Mouse (Mus musculus): ENCODE data around the gene Thsd4. TPM values are rescaled to one million over a fixed set of nuclear protein-coding genes. Genes with fewer than 3 reads are reported as not detected.
A peak's percentile ranks its signal among the peaks of the same experiment; 100 is the strongest.

Thsd4 gene
- polyA plus RNA-seq, 1 experiment from 2014 or later, result 5.1 TPM

GRCm38 (mm10) chr9:60020444-60020843 lies 501.4 kb downstream of the Thsd4 start:
- H3K4me3 ChIP-seq (ENCODE audit: low read depth, low read length), result no peak overlapping the region
- ATAC-seq (ENCODE audit: low FRiP score) (no peak), DNase-seq (ENCODE audit: low spot score) (no peak)
- no peak overlapping the region for H3K27ac ChIP-seq (ENCODE audit: low read depth, low read length)
- H3K4me2 ChIP-seq (replicated peaks; ENCODE audit: low read depth, low read length), result no peak overlapping the region
- 25% methylated on average over 1 of the region's 1 CpGs for WGBS
- no peaks in the 10 kb centered on the region for H3K36me3 ChIP-seq (ENCODE audit: control insufficient read depth, insufficient read depth, low read length)
- no peaks in the 10 kb centered on the region for H3K9me3 ChIP-seq (ENCODE audit: control insufficient read depth, low read length)
- no peak overlapping the region for H3K9ac ChIP-seq (ENCODE audit: low read depth, low read length)
- H3K4me1 ChIP-seq (replicated peaks; ENCODE audit: control insufficient read depth, insufficient read depth, low read length), result peaks cover 3% of the 10 kb centered on the region; the same call in 1 of the 2 replicates
- no peaks in the 10 kb centered on the region for H3K27me3 ChIP-seq (ENCODE audit: control insufficient read depth, insufficient read depth, low read length)

GRCm38 (mm10) chr9:60010285-60010684 lies 511.6 kb downstream of the Thsd4 start:
- Histone ChIP-seq H3K9me3 (ENCODE audit: control insufficient read depth, low read length) (no peaks in the 10 kb centered on the region), H3K4me2 (replicated peaks; ENCODE audit: low read depth, low read length) (no peak overlapping the region), H3K4me3 (ENCODE audit: low read depth, low read length) (no peak overlapping the region), H3K4me1 (replicated peaks; ENCODE audit: control insufficient read depth, insufficient read depth, low read length) (no peaks in the 10 kb centered on the region), H3K27me3 (ENCODE audit: control insufficient read depth, insufficient read depth, low read length) (no peaks in the 10 kb centered on the region), H3K9ac (ENCODE audit: low read depth, low read length) (no peak overlapping the region), H3K27ac (ENCODE audit: low read depth, low read length) (no peak overlapping the region), H3K36me3 (ENCODE audit: control insufficient read depth, insufficient read depth, low read length) (no peaks in the 10 kb centered on the region)
- DNase-seq (ENCODE audit: low spot score) (no peak), ATAC-seq (ENCODE audit: low FRiP score) (no peak)
- 62% methylated on average over 1 of the region's 1 CpGs for WGBS

- ATAC-seq (ENCODE audit: low FRiP score), result no peak
- no peak for DNase-seq (ENCODE audit: low spot score)
- Histone ChIP-seq H3K4me3 (ENCODE audit: low read depth, low read length) (no peak overlapping the region), H3K27ac (ENCODE audit: low read depth, low read length) (no peak overlapping the region), H3K4me2 (replicated peaks; ENCODE audit: low read depth, low read length) (no peak overlapping the region), H3K4me1 (replicated peaks; ENCODE audit: control insufficient read depth, insufficient read depth, low read length) (no peaks in the 10 kb centered on the region), H3K36me3 (ENCODE audit: control insufficient read depth, insufficient read depth, low read length) (no peaks in the 10 kb centered on the region), H3K27me3 (ENCODE audit: control insufficient read depth, insufficient read depth, low read length) (no peaks in the 10 kb centered on the region), H3K9ac (ENCODE audit: low read depth, low read length) (no peak overlapping the region), H3K9me3 (ENCODE audit: control insufficient read depth, low read length) (no peaks in the 10 kb centered on the region)
- 72% methylated on average over 7 of the region's 7 CpGs for WGBS
Observed at GRCm38 (mm10) chr9:60008936-60009335, 512.9 kb downstream of the Thsd4 start.

- Histone ChIP-seq H3K4me1 (replicated peaks; ENCODE audit: control insufficient read depth, insufficient read depth, low read length) (no peaks in the 10 kb centered on the region), H3K27ac (ENCODE audit: low read depth, low read length) (no peak overlapping the region), H3K4me3 (ENCODE audit: low read depth, low read length) (no peak overlapping the region), H3K9ac (ENCODE audit: low read depth, low read length) (no peak overlapping the region), H3K36me3 (ENCODE audit: control insufficient read depth, insufficient read depth, low read length) (no peaks in the 10 kb centered on the region), H3K9me3 (ENCODE audit: control insufficient read depth, low read length) (no peaks in the 10 kb centered on the region), H3K27me3 (ENCODE audit: control insufficient read depth, insufficient read depth, low read length) (no peaks in the 10 kb centered on the region), H3K4me2 (replicated peaks; ENCODE audit: low read depth, low read length) (no peak overlapping the region)
- WGBS, result 90% methylated on average over 8 of the region's 8 CpGs
- no peak for DNase-seq (ENCODE audit: low spot score)
- no peak for ATAC-seq (ENCODE audit: low FRiP score)
Observed at GRCm38 (mm10) chr9:60002323-60002722, 519.5 kb downstream of the Thsd4 start.

- Histone ChIP-seq H3K9ac (ENCODE audit: low read depth, low read length) (no peak overlapping the region), H3K36me3 (ENCODE audit: control insufficient read depth, insufficient read depth, low read length) (no peaks in the 10 kb centered on the region), H3K9me3 (ENCODE audit: control insufficient read depth, low read length) (no peaks in the 10 kb centered on the region), H3K4me1 (replicated peaks; ENCODE audit: control insufficient read depth, insufficient read depth, low read length) (no peaks in the 10 kb centered on the region), H3K4me3 (ENCODE audit: low read depth, low read length) (no peak overlapping the region), H3K27ac (ENCODE audit: low read depth, low read length) (no peak overlapping the region), H3K27me3 (ENCODE audit: control insufficient read depth, insufficient read depth, low read length) (no peaks in the 10 kb centered on the region), H3K4me2 (replicated peaks; ENCODE audit: low read depth, low read length) (no peak overlapping the region)
- ATAC-seq (ENCODE audit: low FRiP score) (no peak), DNase-seq (ENCODE audit: low spot score) (no peak)
- 82% methylated on average over 3 of the region's 3 CpGs for WGBS
Observed at GRCm38 (mm10) chr9:60001444-60001843, 520.4 kb downstream of the Thsd4 start.

- DNase-seq (ENCODE audit: low spot score) (no peak), ATAC-seq (ENCODE audit: low FRiP score) (no peak)
- WGBS, result 93% methylated on average over 4 of the region's 4 CpGs
- no peak overlapping the region for H3K4me3 ChIP-seq (ENCODE audit: low read depth, low read length)
- no peaks in the 10 kb centered on the region for H3K9me3 ChIP-seq (ENCODE audit: control insufficient read depth, low read length)
- H3K27ac ChIP-seq (ENCODE audit: low read depth, low read length), result no peak overlapping the region
- H3K27me3 ChIP-seq (ENCODE audit: control insufficient read depth, insufficient read depth, low read length), result no peaks in the 10 kb centered on the region
- no peak overlapping the region for H3K4me2 ChIP-seq (replicated peaks; ENCODE audit: low read depth, low read length)
- H3K4me1 ChIP-seq (replicated peaks; ENCODE audit: control insufficient read depth, insufficient read depth, low read length), result no peaks in the 10 kb centered on the region
- H3K9ac ChIP-seq (ENCODE audit: low read depth, low read length), result no peak overlapping the region
- no peaks in the 10 kb centered on the region for H3K36me3 ChIP-seq (ENCODE audit: control insufficient read depth, insufficient read depth, low read length)
Observed at GRCm38 (mm10) chr9:59997725-59998124, 524.1 kb downstream of the Thsd4 start.

- no peak for ATAC-seq (ENCODE audit: low FRiP score)
- Histone ChIP-seq H3K4me1 (replicated peaks; ENCODE audit: control insufficient read depth, insufficient read depth, low read length) (no peaks in the 10 kb centered on the region), H3K9me3 (ENCODE audit: control insufficient read depth, low read length) (no peaks in the 10 kb centered on the region), H3K27me3 (ENCODE audit: control insufficient read depth, insufficient read depth, low read length) (no peaks in the 10 kb centered on the region), H3K4me2 (replicated peaks; ENCODE audit: low read depth, low read length) (no peak overlapping the region), H3K4me3 (ENCODE audit: low read depth, low read length) (no peak overlapping the region), H3K9ac (ENCODE audit: low read depth, low read length) (no peak overlapping the region), H3K27ac (ENCODE audit: low read depth, low read length) (no peak overlapping the region), H3K36me3 (ENCODE audit: control insufficient read depth, insufficient read depth, low read length) (no peaks in the 10 kb centered on the region)
- 84% methylated on average over 5 of the region's 5 CpGs for WGBS
- no peak for DNase-seq (ENCODE audit: low spot score)
Observed at GRCm38 (mm10) chr9:59991407-59991806, 530.4 kb downstream of the Thsd4 start.

- Histone ChIP-seq H3K4me1 (replicated peaks; ENCODE audit: control insufficient read depth, insufficient read depth, low read length) (no peaks in the 10 kb centered on the region), H3K36me3 (ENCODE audit: control insufficient read depth, insufficient read depth, low read length) (no peaks in the 10 kb centered on the region), H3K27ac (ENCODE audit: low read depth, low read length) (no peak overlapping the region), H3K4me3 (ENCODE audit: low read depth, low read length) (no peak overlapping the region), H3K9me3 (ENCODE audit: control insufficient read depth, low read length) (no peaks in the 10 kb centered on the region), H3K27me3 (ENCODE audit: control insufficient read depth, insufficient read depth, low read length) (no peaks in the 10 kb centered on the region), H3K9ac (ENCODE audit: low read depth, low read length) (no peak overlapping the region), H3K4me2 (replicated peaks; ENCODE audit: low read depth, low read length) (no peak overlapping the region)
- 2% methylated on average over 1 of the region's 1 CpGs for WGBS
- DNase-seq (ENCODE audit: low spot score), result peak; percentile 82
- ATAC-seq (ENCODE audit: low FRiP score), result no peak
Observed at GRCm38 (mm10) chr9:59989864-59990263, 532.0 kb downstream of the Thsd4 start.

- H3K9me3 ChIP-seq (ENCODE audit: control insufficient read depth, low read length), result no peaks in the 10 kb centered on the region
- H3K9ac ChIP-seq (ENCODE audit: low read depth, low read length), result no peak overlapping the region
- 82% methylated on average over 3 of the region's 3 CpGs for WGBS
- H3K27me3 ChIP-seq (ENCODE audit: control insufficient read depth, insufficient read depth, low read length), result no peaks in the 10 kb centered on the region
- H3K4me3 ChIP-seq (ENCODE audit: low read depth, low read length), result no peak overlapping the region
- no peak for DNase-seq (ENCODE audit: low spot score)
- H3K4me1 ChIP-seq (replicated peaks; ENCODE audit: control insufficient read depth, insufficient read depth, low read length), result no peaks in the 10 kb centered on the region
- ATAC-seq (ENCODE audit: low FRiP score), result no peak
- H3K36me3 ChIP-seq (ENCODE audit: control insufficient read depth, insufficient read depth, low read length), result no peaks in the 10 kb centered on the region
- no peak overlapping the region for H3K27ac ChIP-seq (ENCODE audit: low read depth, low read length)
- H3K4me2 ChIP-seq (replicated peaks; ENCODE audit: low read depth, low read length), result no peak overlapping the region
Observed at GRCm38 (mm10) chr9:59985900-59986572, 535.8 kb downstream of the Thsd4 start.

Data from hindbrain, embryonic 11.5 days (tissue).